Mouse (Mus musculus): ENCODE measurements around the gene Trhr2. TPM values are rescaled to one million over a fixed set of nuclear protein-coding genes. Genes with fewer than 3 reads are reported as not detected.
A peak's percentile ranks its signal among the peaks of the same experiment; 100 is the strongest.

Gene Trhr2
- polyA plus RNA-seq, 1 experiment from 2014 or later: not detected

- 19% methylated on average over 11 of the region's 11 CpGs for WGBS
- Histone ChIP-seq H3K4me3 (no peak overlapping the region), H3K4me1 (peaks cover 15% of the 10 kb centered on the region), H3K27me3 (no peaks in the 10 kb centered on the region), H3K36me3 (no peaks in the 10 kb centered on the region), H3K9ac (replicated peaks) (no peak overlapping the region), H3K9me3 (no peaks in the 10 kb centered on the region), H3K4me2 (replicated peaks) (no peak overlapping the region), H3K27ac (replicated peaks) (no peak overlapping the region)
- no peak for ATAC-seq (replicated peaks)
These were observed 10.0 kb downstream of the Trhr2 start for GRCm38 (mm10) chr8:122350309-122351089.

GRCm38 (mm10) chr8:122349357-122350297 lies 10.9 kb downstream of the Trhr2 start:
- no peaks in the 10 kb centered on the region for H3K36me3 ChIP-seq
- peaks cover 5% of the 10 kb centered on the region for H3K27me3 ChIP-seq
- no peak for ATAC-seq (replicated peaks)
- H3K27ac ChIP-seq (replicated peaks): no peak overlapping the region
- no peak overlapping the region for H3K4me2 ChIP-seq (replicated peaks)
- H3K9me3 ChIP-seq: no peaks in the 10 kb centered on the region
- H3K4me1 ChIP-seq: peaks cover 15% of the 10 kb centered on the region
- 46% methylated on average over 15 of the region's 15 CpGs for WGBS
- H3K4me3 ChIP-seq: no peak overlapping the region
- no peak overlapping the region for H3K9ac ChIP-seq (replicated peaks)

- Histone ChIP-seq H3K4me3 (no peak overlapping the region), H3K27ac (replicated peaks) (peak overlapping the region; percentile 64), H3K27me3 (peaks cover 7% of the 10 kb centered on the region), H3K4me2 (replicated peaks) (no peak overlapping the region), H3K4me1 (peaks cover 25% of the 10 kb centered on the region), H3K36me3 (no peaks in the 10 kb centered on the region), H3K9ac (replicated peaks) (0 out of 2 replicates have a peak overlapping the region, but pooled peaks have one; percentile 5), H3K9me3 (no peaks in the 10 kb centered on the region)
- WGBS: 58% methylated on average over 5 of the region's 5 CpGs
- peak; percentile 65 for ATAC-seq (replicated peaks)
These were observed 12.6 kb downstream of the Trhr2 start for GRCm38 (mm10) chr8:122347811-122348552.

GRCm38 (mm10) chr8:122345181-122346095 lies 15.1 kb downstream of the Trhr2 start:
- no peak overlapping the region for H3K27ac ChIP-seq (replicated peaks)
- H3K36me3 ChIP-seq: no peaks in the 10 kb centered on the region
- no peak overlapping the region for H3K4me3 ChIP-seq
- peaks cover 28% of the 10 kb centered on the region for H3K4me1 ChIP-seq
- WGBS: 56% methylated on average over 11 of the region's 12 CpGs
- H3K9ac ChIP-seq (replicated peaks): no peak overlapping the region
- no peaks in the 10 kb centered on the region for H3K9me3 ChIP-seq
- peaks cover 29% of the 10 kb centered on the region for H3K27me3 ChIP-seq
- H3K4me2 ChIP-seq (replicated peaks): no peak overlapping the region
- no peak for ATAC-seq (replicated peaks)

- H3K9ac ChIP-seq (replicated peaks): no peak overlapping the region
- no peaks in the 10 kb centered on the region for H3K9me3 ChIP-seq
- no peaks in the 10 kb centered on the region for H3K36me3 ChIP-seq
- peaks cover 25% of the 10 kb centered on the region for H3K4me1 ChIP-seq
- no peak overlapping the region for H3K4me3 ChIP-seq
- no peak overlapping the region for H3K4me2 ChIP-seq (replicated peaks)
- no peak overlapping the region for H3K27ac ChIP-seq (replicated peaks)
- ATAC-seq (replicated peaks): no peak
- H3K27me3 ChIP-seq: peaks cover 35% of the 10 kb centered on the region
- WGBS: 4% methylated on average over 2 of the region's 5 CpGs
These were observed 16.3 kb downstream of the Trhr2 start for GRCm38 (mm10) chr8:122344219-122344618.

GRCm38 (mm10) chr8:122343758-122344157 lies 16.8 kb downstream of the Trhr2 start:
- no peak for ATAC-seq (replicated peaks)
- Histone ChIP-seq H3K4me1 (peaks cover 25% of the 10 kb centered on the region), H3K9ac (replicated peaks) (0 out of 2 replicates have a peak overlapping the region, but pooled peaks have one; percentile 17), H3K36me3 (no peaks in the 10 kb centered on the region), H3K4me2 (replicated peaks) (peak overlapping the region; percentile 25), H3K27ac (replicated peaks) (no peak overlapping the region), H3K27me3 (peaks cover 38% of the 10 kb centered on the region), H3K4me3 (peak overlapping the region; percentile 12), H3K9me3 (no peaks in the 10 kb centered on the region)
- 4% methylated on average over 14 of the region's 14 CpGs for WGBS

- H3K4me2 ChIP-seq (replicated peaks): peak overlapping the region; percentile 25
- WGBS: 3% methylated on average over 11 of the region's 11 CpGs
- H3K27me3 ChIP-seq: peaks cover 42% of the 10 kb centered on the region
- no peaks in the 10 kb centered on the region for H3K36me3 ChIP-seq
- H3K9ac ChIP-seq (replicated peaks): 0 out of 2 replicates have a peak overlapping the region, but pooled peaks have one; percentile 14
- peaks cover 25% of the 10 kb centered on the region for H3K4me1 ChIP-seq
- no peak for ATAC-seq (replicated peaks)
- H3K27ac ChIP-seq (replicated peaks): no peak overlapping the region
- peak overlapping the region; percentile 12 for H3K4me3 ChIP-seq
- H3K9me3 ChIP-seq: no peaks in the 10 kb centered on the region
These were observed 17.2 kb downstream of the Trhr2 start for GRCm38 (mm10) chr8:122343341-122343740.

- Histone ChIP-seq H3K4me1 (peaks cover 20% of the 10 kb centered on the region), H3K4me3 (0 out of 2 replicates have a peak overlapping the region, but pooled peaks have one; percentile 12), H3K27me3 (peaks cover 48% of the 10 kb centered on the region), H3K27ac (replicated peaks) (no peak overlapping the region), H3K9me3 (no peaks in the 10 kb centered on the region), H3K36me3 (no peaks in the 10 kb centered on the region), H3K9ac (replicated peaks) (0 out of 2 replicates have a peak overlapping the region, but pooled peaks have one; percentile 14), H3K4me2 (replicated peaks) (peak overlapping the region; percentile 25)
- no peak for ATAC-seq (replicated peaks)
- WGBS: 5% methylated on average over 9 of the region's 9 CpGs
These were observed 17.7 kb downstream of the Trhr2 start for GRCm38 (mm10) chr8:122342806-122343209.

- Histone ChIP-seq H3K27me3 (peaks cover 52% of the 10 kb centered on the region), H3K9me3 (no peaks in the 10 kb centered on the region), H3K9ac (replicated peaks) (no peak overlapping the region), H3K4me2 (replicated peaks) (no peak overlapping the region), H3K4me1 (peaks cover 16% of the 10 kb centered on the region; the same call in 1 of the 2 replicates), H3K4me3 (no peak overlapping the region), H3K36me3 (no peaks in the 10 kb centered on the region), H3K27ac (replicated peaks) (no peak overlapping the region)
- ATAC-seq (replicated peaks): no peak
- 47% methylated on average over 5 of the region's 5 CpGs for WGBS
These were observed 18.2 kb downstream of the Trhr2 start for GRCm38 (mm10) chr8:122342362-122342761.

- WGBS: 87% methylated on average over 6 of the region's 6 CpGs
- no peak for ATAC-seq (replicated peaks)
- no peaks in the 10 kb centered on the region for H3K9me3 ChIP-seq
- H3K4me1 ChIP-seq: peaks cover 20% of the 10 kb centered on the region
- no peak overlapping the region for H3K4me3 ChIP-seq
- H3K27ac ChIP-seq (replicated peaks): no peak overlapping the region
- H3K9ac ChIP-seq (replicated peaks): no peak overlapping the region
- peaks cover 58% of the 10 kb centered on the region for H3K27me3 ChIP-seq
- no peaks in the 10 kb centered on the region for H3K36me3 ChIP-seq
- H3K4me2 ChIP-seq (replicated peaks): no peak overlapping the region
These were observed 18.8 kb downstream of the Trhr2 start for GRCm38 (mm10) chr8:122341790-122342189.

- no peak overlapping the region for H3K4me2 ChIP-seq (replicated peaks)
- no peaks in the 10 kb centered on the region for H3K9me3 ChIP-seq
- H3K4me3 ChIP-seq: no peak overlapping the region
- H3K9ac ChIP-seq (replicated peaks): no peak overlapping the region
- 78% methylated on average over 3 of the region's 3 CpGs for WGBS
- peaks cover 29% of the 10 kb centered on the region for H3K4me1 ChIP-seq
- peaks cover 68% of the 10 kb centered on the region for H3K27me3 ChIP-seq
- no peak overlapping the region for H3K27ac ChIP-seq (replicated peaks)
- no peak for ATAC-seq (replicated peaks)
- H3K36me3 ChIP-seq: no peaks in the 10 kb centered on the region
These were observed 19.8 kb downstream of the Trhr2 start for GRCm38 (mm10) chr8:122340761-122341160.

Data from forebrain, embryonic 15.5 days (tissue).